In genomic region chr14:13247431-13247830, GRCm38 (mm10) we compare ENCODE assay signal across 21 mouse cellular contexts. TPM values are rescaled to one million over a fixed set of nuclear protein-coding genes. Genes with fewer than 3 reads are reported as not detected.
"Had no signal": no experiment of that assay in that cellular context is flagged by ENCODE, and none has a peak within 500 bp of the region (broad histone marks: within the 10 kb centered on the region; RNA-seq: fewer than 3 reads in every experiment).

No protein-coding gene starts in this region.

- H3K27me3 ChIP-seq: liver, embryonic 13.5 days; midbrain, embryonic 15.5 days; neural tube, embryonic 12.5 days; neural tube, embryonic 15.5 days; stomach, embryonic 15.5 days had no signal

- DNase-seq: kidney, adult 18-20 months; kidney, adult 9 months; kidney, postnatal 14 days; kidney, postnatal 4 days; layer of hippocampus, adult 9-11 months; liver, embryonic 13.5 days; lung, adult 2 months; lung, postnatal 14 days; lung, postnatal 4 days; right cerebral cortex, adult 18-20 months; right cerebral cortex, postnatal 14 days; right cerebral cortex, postnatal 4 days; thymus, adult 18-20 months; thymus, postnatal 36 days had no signal

- H3K4me3 ChIP-seq: left cerebral cortex, adult 2 months; liver, embryonic 13.5 days; midbrain, embryonic 15.5 days; neural tube, embryonic 12.5 days; neural tube, embryonic 15.5 days; stomach, embryonic 15.5 days had no signal

- H3K9ac ChIP-seq: liver, embryonic 13.5 days; midbrain, embryonic 15.5 days; neural tube, embryonic 12.5 days; neural tube, embryonic 15.5 days; stomach, embryonic 15.5 days had no signal

- H3K4me1 ChIP-seq: liver, embryonic 13.5 days; midbrain, embryonic 15.5 days; neural tube, embryonic 12.5 days; neural tube, embryonic 15.5 days; stomach, embryonic 15.5 days had no signal

- H3K27ac ChIP-seq: left cerebral cortex, adult 2 months; liver, embryonic 13.5 days; midbrain, embryonic 15.5 days; neural tube, embryonic 12.5 days; neural tube, embryonic 15.5 days; stomach, embryonic 15.5 days had no signal

- H3K36me3 ChIP-seq: liver, embryonic 13.5 days; midbrain, embryonic 15.5 days; neural tube, embryonic 12.5 days; neural tube, embryonic 15.5 days; stomach, embryonic 15.5 days had no signal

- ATAC-seq: midbrain, embryonic 15.5 days had no signal

- H3K4me2 ChIP-seq: liver, embryonic 13.5 days; midbrain, embryonic 15.5 days; neural tube, embryonic 12.5 days; neural tube, embryonic 15.5 days; stomach, embryonic 15.5 days had no signal

- H3K9me3 ChIP-seq: liver, embryonic 13.5 days; midbrain, embryonic 15.5 days; neural tube, embryonic 12.5 days; neural tube, embryonic 15.5 days; stomach, embryonic 15.5 days had no signal

RNA-seq across cellular contexts. Expression of gene Synpr, which starts 37.1 kb away (rescaled TPM):
- polyA plus RNA-seq: liver, adult 2 months; lung, adult 2 months; testis, adult 2 months had no signal
